Mouse (Mus musculus): Measurements from ENCODE around the gene Coq5.
"Not testable (repeated sequence)": the region's sequence is repeated elsewhere in the genome, so short reads cannot be mapped to it uniquely, and the experiment has no call there.

Gene Coq5

DNA sequence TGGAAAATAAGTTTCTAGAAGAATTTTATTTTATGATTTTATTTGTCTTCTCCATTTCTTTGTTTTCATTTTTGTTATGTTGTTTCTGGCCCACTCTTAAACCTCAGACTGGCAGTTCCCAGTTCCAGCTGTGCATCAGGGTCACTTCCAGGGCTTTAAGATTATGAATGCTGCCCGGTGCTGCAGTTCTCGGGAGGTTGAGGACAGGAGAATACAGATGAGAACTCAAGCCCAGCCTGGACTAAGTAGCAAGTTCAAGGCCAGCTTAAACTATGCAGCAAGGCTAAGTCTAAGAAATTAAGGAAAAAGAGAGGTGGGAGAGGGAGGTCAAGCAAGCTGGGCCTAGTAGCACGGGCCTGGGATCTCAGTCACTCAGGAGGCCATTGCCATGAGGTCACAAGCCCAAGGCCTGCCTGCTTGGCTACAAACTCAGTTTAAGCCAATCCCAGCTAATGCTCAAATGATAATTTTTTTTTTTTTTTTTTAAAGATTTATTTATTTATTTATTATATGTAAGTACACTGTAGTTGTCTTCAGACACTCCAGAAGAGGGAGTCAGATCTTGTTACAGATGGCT lies 11.9 kb upstream of the Coq5 start:
- no peak for DNase-seq

DNA sequence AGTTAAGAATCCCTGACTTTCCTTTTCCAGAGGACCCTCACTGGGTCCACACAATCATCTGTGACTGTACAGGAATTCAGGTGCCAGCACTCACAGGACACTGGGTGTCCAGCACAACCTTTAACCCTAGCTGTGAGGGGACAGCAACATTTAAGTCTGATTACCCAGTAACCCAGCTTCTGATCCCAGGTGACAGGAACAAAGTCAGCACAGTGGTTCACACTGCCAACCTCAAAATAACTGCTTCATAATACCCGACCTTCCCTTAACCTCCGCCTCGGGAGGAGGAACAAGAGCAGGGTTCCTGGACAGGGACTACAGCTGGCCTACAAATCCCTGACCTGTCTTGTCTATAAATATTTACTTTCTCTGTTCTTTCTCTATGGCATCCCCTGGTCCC lies 11.2 kb upstream of the Coq5 start:
- no peak for DNase-seq

DNA sequence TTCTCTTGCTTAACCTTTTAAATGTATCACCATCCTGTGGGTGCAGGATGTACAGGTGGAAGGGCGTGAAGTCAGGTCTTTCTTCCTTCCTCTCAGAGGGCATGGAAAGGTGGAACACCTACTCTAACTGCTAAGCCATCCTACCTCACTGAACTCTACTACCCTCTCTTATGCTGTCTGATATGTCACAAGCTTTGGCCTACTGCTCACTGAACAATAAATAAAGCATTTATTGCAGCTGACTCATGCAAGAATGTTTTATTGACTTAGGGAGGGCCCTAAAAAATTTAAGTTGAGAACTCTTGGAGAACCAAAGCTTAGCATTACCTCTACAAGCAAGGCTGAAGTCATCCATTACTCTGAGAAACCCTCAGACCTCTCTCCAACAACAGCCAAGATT lies 9.5 kb upstream of the Coq5 start:
- no peak for DNase-seq

DNA sequence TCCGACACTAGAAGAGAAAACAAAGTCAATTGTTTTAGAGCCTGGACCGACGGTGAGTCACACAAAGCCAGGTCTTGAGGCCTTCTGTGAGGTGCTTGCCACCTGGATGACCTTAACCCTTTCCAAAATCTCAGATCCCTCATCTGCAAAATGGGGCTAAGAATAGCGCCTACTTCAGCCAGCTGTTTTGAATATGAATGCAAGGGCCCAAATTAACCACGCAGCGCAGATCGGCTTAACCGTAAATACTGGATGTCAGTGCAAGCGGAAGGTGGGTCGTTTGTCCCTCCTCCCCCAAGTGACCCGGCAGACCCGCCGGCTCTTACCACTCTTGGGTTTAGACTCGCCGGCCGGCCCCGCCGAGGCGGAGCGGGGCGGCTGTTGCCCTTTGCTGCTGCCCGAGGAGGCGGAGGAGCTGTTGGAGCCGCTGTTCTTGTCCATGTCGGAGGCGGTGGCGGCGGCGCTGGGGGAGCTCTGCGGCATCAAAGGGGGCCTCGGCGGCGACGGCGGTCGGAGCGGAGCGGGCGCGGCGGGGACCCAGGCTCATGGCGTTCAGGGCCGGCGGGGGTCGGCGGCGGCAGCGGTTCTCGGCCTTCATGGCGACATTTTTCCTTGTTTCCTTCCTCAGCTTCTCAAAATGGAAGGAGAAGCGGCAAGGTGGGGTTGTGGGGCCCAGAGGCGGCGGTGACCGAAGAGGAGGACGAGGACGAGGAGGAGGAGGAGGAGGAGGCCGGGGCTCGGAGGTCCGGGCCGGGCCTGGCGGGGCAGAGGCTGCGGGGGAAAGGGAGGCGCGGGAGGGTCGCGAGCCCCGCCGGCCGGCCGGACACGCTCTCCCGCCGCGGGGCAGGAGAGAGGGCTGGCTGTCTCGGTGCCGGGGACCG lies 7.3 kb upstream of the Coq5 start:
- peak in 1 of 2 experiments; percentile 61 for DNase-seq

DNA sequence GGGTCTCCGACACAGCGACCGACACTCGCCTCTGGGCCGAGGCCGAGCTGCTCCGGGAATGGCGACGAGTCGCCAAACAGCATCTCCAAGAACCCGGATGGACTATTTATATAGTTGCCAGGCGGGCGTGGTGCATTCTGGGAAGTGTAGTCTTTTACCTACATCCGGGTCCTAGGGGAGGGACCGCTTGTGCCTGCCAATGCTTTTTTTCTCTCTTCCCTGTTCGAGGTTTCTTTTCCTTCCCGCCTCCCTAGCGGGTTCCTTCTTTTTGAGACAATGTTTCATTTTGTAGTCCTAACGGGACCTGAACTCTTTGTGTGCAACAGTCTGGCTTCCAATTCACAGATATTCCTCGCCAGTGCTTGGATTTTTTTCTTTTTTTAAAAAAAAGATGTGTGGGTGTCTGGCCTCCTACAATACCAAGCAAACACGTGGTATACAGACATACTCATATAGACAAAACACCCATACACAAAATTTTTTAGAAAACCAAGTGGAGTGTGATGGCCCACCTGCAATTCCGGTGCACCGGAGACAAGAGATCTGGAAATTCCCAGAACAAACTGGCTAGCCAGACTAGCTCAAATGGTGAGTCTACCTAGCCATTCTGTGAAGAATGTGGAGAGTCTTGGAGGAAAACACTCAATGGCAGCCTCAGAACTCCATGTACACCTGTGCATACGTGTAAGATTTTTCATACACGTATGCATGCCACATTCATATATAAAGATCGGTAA lies 6.5 kb upstream of the Coq5 start, which contains the start of gene Rnf10:
Rnf10 (minus strand) TSS at position 87 of the 737 bp plus-strand sequence.
- peak; percentile 97 to 99 for DNase-seq

DNA sequence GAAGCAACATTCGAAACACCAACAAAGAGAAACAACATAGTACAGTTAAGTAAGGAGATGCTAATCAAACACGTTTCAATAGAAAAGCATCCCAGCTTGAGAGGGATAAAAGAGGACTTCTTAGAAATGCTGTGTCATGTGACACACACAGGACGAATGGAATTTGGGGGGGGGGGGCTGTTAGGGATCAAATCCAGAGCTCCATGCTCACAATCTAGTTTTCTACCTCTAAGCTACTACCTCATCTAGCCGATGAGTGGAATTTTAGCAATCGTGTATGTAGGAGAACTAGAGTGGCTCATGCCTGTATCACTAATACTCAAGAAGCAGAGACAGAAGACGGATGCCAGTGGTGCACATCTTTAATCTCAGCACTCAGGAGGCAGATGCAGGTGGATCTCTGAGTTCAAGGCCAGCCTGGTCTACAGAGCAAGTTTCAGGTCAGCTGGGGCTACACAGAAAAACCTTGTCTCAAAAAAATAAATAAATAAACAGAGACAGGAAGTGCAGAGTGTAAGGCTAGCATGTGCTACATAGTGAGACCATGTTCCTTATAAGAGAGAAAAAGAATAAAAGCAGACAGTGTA lies 5.8 kb upstream of the Coq5 start:
- DNase-seq: no peak

DNA sequence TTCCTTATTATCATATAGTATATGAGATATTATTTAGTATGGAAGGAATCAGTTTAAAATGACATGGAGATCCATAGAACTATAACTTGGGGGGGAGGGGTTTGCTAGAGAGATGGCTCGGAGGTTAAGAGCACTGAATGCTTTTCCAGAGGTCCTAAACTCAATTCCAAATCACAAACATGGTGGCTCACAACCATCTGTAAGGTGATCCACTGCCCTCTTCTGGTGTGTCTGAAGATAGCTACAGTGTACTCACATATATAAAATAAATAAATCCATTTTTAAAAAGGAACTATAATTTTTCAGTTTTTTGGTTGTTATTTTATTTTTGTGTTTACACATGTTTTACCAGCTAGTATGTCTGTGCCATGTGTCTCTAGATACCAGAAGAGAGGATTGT lies 5.1 kb upstream of the Coq5 start:
- no peak for DNase-seq

DNA sequence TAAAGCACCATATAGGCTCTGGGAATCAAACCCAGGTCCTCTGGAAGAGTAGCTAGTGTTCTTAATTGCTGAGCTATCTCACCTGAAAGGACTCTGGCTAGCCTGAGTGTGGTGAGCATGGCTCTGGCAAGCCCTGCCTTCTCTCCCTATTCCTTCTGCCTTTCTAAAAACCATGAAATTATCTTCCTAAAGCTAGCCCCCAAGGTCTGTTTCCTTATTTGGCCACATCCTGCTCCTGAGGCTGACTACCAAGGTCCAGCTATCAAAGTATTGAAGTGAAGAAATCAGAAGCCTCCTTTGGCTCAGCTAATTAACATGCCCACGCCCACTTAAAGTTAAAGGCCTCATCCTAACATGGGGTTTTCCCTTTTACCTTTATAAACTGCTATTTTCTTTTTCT lies 4.7 kb upstream of the Coq5 start:
- DNase-seq: no peak

DNA sequence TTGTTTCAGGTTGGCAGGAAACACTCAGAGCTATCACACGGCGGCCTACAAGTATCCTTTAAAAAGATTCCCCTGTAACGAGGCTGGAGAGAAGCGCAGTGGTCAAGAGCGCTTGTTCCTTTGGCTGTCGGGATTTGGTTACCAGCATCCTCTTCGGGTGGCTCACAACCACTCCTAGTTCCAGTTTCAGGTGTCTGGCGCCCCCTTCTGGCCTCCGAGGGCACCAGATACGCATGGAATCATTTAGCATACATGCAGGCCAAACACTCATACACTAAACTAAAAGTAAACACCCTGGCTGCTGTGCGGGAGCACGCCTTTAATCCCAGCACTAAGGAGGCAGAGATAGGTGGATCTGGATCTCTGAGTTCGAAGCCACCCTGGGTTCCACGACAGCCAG lies 3.5 kb upstream of the Coq5 start:
- DNase-seq: peak in 1 of 2 experiments; percentile 60

DNA sequence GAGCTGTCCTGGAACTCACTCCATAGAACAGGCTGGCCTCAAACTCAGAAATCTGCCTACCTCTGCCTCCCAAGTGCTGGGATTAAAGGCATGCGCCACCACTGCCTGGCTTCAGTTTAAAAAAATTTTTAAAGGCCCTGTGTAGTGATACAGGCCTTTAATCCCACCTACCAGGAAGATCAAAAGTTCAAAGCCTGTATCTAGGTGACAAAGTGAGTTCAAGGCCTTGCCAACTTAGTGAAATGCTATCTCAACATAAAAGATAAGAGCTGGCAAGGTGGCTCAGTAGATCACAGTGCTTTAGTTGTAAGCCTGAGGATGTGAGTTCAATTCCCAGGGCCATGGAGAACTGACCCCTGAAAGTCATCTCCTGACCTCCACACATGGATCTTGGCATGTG lies 1.4 kb upstream of the Coq5 start:
- no peak for DNase-seq

DNA sequence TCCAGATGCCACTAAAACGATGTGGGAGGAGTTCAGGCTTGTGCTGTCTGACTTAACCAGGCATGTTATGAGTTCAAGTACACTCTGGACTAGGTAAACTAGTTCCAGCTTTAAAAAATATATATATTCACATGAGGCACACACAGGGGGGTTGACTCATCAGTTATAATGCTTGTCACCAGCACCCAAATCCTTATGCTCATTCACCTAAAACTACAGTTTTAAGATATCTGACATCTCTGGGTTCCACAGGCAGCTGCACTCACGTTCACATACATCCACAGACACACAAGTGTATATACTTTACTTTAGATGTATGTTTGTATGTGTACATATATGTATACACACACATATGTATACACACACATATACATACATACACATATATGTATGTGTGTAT lies 681 bp upstream of the Coq5 start:
- DNase-seq: no peak

DNA sequence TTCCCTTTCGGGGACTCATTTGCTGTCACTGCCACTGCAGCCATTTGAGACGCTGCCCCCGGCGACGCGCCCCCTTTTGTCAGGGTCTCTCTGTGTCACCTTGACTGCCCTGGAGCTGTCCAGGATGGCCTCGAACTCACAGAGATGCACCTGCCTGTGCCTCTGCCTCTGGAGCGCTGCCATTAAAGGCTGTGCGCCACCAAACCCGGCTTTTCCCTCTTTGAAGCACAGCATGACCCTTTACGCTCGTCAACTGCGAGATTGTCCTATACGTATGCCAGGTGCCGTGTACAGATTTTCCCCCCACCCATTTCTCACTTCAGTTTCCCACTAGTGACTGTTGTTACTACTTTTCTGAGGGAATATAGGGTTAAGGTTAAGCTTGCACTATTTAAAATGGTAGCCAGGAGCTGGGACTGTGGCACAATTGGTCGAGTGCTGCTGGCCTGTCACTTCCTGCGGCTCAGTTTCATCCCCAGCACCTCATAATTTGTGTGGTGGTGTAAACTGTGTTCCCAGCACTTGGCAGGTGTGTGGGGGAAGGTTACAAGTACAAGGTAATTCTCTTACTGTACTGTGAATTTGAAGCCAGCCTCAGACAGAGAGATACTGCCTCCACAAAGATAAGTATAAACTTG lies 703 bp downstream of the Coq5 start:
- peak in 1 of 2 experiments; percentile 53 for DNase-seq

DNA sequence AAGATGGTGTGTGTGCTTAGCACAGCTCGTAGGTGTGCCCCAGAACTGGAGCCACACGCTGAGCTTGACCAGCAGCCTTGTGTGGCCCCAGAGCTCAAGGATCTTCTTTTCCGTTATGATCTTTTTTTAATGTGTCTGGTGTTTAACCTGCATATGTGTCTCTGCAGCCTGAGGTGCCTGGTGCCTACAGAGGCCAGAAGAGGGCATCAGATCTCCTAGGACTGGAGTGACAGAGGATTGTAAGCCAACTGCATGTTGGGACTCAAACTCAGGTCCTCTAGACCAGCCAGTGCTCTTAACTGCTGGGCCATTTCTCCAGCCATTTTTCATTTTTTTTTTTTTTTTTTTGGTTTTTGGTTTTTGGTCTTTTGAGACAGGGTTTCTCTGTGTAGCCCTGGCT lies 5.3 kb downstream of the Coq5 start:
- no peak for DNase-seq

DNA sequence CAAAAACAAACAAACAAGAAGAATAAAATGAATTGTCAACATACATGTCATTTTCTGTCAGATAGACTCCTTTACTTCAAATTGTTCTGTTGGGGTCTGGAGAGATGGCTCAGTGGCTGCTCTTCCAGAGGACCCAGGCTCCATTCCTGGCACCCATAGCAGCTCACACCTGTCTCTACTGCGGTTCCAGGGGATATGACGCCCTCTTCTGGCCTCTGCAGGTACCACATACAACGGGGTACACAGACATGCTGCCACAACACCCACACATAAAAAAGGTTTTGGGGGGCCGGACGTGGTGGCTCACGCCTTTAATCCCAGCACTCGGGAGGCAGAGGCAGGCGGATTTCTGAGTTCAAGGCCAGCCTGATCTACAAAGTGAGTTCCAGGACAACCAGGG lies 14.7 kb downstream of the Coq5 start:
- peak in 1 of 2 experiments; percentile 35 for DNase-seq

DNA sequence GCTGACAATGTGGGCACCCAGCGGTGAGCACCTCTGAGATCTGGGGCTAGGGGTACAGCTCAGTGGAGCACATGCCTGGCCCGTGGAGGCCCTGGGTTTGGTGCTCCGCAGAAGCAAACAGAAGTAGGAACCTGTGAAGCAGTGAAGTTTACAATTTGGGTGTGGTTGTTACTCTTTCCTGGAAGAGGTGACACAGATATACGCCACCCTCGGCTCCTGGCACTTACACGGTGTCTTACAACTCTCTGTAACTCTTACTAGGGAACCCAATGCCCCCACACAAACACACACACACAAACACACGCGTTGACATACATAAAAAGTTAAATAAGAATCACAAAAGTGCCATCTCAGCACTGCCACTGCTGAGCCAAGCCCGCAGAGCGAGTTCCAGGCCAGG lies 16.9 kb downstream of the Coq5 start:
- DNase-seq: no peak

DNA sequence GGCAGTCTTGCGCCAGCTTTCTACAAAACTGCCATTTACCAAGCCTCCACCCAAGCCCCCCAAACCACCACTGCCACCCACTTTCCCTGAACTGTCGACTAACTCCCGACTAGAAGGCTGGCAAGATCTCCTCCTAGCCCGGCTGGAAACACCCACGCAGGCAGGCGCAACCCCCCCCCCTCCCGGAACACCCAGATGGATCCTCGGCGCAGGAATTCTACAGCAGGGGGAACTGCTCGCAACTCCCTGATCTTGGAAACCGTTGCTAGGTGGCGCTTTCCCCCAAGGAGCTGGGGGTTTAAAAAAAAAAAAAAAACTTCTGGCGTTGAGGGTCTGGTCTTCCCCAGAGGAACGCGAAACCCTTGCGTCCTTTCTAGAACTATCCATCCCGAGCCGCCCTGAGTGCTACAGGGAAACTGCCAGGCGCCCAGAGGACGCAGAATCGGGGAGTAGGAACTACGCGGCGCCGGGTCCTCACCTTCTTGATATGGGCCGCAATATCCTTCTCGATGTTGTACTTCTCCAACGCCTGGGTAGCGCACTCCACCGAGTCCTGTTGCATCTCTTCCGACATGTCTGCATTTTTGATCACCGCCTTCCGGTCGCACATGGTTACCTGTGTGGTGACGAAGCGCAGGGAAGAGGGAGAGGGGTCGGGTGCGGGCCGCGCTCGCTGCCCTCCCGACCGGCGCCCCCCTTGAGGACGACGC lies 20.7 kb downstream of the Coq5 start:
- DNase-seq: peak; percentile 73 to 77

DNA sequence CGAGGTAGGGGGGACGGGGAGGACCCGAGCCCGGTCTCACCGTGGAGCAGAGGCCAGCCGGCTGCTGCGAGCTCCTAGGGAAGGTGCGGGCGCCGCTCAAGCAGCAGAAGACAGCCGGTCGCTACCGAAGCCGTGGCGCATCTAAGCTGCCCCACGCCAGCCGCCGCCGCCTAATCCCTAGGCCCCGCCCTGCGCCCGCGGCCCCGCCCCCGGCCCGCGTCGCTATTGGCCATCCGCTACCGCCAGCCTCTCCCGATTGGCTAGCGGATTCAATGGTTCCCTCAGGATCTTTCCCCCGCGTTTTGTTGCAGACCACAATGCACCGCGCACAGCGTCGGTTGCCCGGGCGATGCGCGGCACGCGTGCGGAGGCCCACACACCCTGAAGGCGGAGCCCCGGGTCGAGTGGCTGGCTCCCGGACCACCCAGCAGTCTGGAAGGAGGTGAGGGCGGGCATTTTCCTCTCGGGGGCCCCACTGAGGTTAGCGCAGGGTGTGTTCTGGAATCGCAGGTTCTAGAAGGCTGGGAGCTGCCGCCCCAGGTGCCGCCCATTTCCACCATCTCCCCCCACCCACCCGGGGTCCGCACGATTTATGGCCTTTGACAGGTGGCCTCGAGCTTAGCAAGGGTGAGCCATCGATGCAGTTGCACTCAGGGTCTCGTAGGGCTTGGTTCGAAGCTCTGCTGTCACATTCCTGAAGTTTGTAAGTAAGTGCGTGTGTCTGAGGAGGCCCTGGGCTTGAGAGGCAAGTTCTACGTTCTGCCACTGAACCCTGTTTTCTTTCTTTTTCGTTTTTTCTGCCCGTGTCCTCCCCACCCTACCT lies 21.5 kb downstream of the Coq5 start, which contains the start of gene Dynll1:
Dynll1 (minus strand) TSS at position 208 of the 823 bp plus-strand sequence.
- peak; percentile 100 for DNase-seq

DNA sequence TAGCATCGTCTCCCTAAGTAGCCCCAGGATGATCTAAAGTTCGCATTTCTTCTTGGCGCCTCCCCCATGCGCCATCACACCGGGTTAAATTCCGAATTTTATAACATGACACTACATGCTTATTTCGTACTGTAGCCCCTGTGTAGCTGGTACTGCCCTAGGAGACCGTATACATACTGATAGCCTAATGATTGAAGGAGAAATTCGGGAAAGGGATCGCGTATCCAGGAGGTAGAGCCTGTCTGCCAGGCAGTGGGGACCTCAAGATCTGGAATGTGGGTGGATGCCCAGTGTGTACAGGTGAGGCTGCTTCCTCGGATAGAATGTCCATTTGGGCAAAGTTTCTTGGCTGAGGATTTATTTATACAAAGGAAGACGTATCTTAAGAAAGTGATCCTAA lies 22.1 kb downstream of the Coq5 start:
- peak in 1 of 2 experiments; percentile 21 for DNase-seq

DNA sequence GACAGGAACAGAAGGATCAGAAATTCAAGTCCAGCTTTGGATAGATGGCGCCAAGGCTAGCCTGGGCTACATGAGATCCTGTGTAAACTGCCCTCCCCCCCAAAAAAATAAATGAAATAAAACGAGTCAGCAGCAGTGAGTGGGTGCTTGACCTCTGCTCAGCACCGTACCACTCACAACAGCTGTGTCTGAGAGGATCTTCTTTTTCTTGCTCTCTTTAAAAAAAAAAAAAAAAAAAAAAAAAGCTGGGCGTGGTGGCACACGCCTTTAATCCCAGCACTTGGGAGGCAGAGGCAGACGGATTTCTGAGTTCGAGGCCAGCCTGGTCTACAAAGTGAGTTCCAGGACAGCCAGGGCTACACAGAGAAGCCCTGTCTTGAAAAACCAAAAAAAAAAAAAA lies 22.7 kb downstream of the Coq5 start:
- not testable (repeated sequence) for DNase-seq

DNA sequence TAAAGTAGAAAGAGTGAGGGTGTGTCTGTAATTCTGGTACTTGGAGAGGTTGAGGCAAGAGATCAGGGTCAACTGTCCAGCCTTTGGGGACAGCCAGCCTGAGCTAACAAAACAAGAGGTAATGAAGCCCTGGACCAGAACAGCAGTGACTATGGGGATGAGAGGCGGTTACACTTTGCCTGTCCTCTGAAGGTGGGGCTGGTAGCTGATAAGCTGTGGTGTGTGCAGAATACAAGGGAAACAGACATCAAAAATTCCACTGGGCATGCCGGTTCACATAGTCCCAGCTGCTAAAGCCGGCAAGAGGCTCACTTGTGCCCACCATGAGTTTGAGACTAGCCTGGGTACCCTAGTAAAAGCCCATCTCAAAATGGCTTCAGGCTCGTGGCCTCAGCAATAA lies 32.9 kb downstream of the Coq5 start:
- no peak for DNase-seq
